Mouse (Mus musculus): ENCODE data around the gene Cyba.
A peak's percentile ranks its signal among the peaks of the same experiment; 100 is the strongest.

Cyba gene

GRCm38 (mm10) chr8:122421376-122422070 is 11.2 kb downstream of the Cyba start, which contains the start of gene Il17c:
TSS of gene Il17c (plus strand) at chr8:122422020.
- peak in 1 of 2 experiments; percentile 44 for DNase-seq

DNA sequence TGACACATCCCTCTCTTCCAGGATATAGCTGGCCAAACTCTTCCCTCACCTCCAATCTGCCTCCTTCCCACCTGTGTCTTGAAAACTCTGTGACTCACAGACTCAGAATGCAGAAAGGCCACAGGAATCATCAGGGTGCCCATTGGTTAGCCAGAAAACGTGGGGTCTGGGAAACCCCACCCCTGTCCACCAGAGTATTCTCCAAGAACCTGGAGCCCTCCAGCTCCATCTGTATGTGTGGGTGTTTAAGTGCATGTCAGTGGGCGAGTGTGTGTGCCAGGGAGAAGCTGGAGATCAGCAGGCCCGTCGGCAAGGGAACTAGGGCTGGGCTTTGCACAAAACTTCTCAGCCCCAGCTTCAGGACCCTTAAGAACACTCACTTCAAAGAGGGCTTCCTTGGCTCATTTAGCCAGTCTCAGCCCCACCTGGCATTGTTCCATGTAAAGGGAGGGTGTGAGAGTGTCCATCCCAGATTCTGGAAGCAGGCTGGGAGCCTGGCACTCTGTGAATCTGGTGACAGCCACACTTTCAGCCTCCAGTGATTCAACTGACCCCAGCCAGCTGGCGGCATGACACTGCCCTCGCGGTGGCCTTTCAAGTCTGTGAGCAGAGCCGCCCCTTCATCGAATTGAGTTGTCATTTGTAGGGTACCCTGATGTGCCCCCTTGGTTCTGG is 12.7 kb downstream of the Cyba start:
- peak in 1 of 2 experiments; percentile 32 for DNase-seq

- DNase-seq: no peak
These were observed 17.2 kb downstream of the Cyba start for GRCm38 (mm10) chr8:122415554-122415953.

- no peak for DNase-seq
These were observed 18.4 kb downstream of the Cyba start for GRCm38 (mm10) chr8:122414311-122414710.

DNA sequence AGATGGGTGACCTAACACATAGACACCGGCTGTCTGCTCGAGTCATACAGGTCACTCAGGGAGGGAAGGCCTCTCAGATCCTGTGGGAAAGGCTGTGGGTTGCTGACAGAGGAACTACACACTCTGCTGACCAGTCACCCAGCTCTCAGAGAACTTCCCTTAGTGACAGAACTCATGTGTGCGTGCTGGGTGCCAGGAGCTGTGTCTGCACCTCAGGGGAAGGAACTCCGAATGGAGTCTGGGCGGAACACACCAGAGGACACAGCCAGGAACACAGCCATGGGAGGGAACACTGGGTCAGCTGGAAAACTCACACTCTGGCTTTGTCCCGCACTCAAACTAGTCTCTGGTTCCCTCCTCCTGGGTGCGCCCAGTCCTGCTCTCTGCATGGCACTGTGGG is 25.1 kb downstream of the Cyba start:
- no peak for DNase-seq

DNA sequence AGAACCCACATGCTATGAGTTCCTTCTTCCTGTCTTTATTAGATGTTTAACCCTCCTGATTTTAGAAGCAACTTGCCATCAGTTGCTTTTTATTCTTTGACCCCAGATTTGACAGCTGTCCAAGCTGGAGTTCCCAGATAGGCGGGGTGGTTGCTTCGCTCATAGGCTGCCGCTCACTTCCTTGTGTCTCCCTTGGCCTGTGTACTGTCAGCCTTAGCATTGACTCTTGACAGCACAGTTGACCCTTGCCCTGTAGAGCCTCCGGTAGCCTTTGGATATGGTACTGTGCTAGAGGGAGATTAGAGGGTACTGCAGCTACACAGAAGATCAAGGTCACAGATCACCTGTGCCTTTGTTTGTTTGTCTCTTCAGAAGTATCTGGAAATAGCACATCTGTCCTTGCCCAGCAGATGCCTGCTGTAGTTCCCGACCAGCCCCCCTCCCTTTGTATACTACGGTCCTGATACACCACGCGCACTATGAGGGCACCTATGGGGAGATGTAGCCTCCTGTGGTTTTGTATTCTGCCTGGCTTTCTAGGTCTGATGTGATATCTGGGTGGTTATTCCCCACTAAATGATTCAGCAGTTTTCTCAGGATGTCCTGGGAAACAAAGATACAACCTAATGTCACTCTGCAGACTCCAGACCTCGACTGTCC is 27.5 kb downstream of the Cyba start:
- DNase-seq: no peak

GRCm38 (mm10) chr8:122398186-122398585 is 34.5 kb downstream of the Cyba start:
- DNase-seq: no peak

DNA sequence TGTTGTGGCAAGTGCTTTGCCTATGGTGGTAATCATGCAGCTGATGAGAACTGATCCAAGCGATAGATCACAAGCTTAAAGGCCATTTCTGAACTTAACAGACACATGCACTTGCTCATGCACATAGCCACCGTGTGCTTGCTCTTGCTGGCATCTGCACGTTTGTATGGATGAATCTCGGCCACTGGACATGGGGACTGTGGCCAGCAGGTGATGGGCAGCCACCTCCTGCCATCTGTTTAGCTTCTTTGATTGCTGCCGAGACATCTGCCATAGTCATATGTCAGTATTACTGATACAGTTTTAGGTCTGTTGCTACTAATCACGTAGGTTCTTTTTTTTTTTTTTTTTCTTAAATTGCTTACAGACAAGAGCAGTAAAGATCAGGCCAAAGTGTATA is 37.4 kb downstream of the Cyba start:
- peak; percentile 45 to 54 for DNase-seq

DNA sequence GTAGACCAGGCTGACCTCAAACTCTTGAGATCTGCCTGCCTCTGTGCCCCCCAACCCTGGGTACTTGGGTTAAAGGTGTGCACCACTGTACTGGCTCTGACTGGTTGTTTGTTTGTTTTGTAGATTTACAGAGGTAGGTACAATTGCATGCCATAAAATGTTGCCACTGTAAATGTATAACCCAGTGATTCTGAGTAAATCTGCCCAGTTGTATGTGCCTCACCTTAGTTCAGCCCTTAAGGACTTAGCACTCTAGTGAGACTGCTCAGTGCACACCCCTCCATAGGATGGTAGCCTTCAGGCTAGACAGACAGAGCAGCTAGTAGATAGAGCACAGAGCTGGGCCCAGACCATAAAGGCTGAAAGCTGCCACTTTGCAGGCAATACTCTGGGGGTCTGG is 39.0 kb downstream of the Cyba start:
- DNase-seq: no peak

GRCm38 (mm10) chr8:122390758-122391157 is 42.0 kb downstream of the Cyba start:
- DNase-seq: no peak

DNA sequence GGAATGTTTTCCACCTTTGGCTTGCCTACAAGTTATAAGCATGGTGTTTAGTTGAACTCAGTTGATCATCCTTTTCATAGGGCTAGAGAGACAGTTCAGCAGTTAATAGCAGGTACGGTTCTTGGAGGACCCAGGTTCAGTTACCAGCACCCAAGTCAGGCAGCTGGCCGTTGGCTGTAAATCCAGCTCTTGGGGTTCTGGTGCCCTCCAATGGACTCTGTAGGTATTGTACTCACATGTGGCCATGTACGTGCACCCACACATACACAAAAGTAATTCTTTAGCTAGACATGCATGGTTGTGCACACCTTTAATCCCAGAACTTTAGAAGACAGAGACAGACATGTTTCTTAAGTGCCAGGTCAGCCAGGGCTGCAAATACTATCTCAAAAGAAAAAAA is 43.4 kb downstream of the Cyba start:
- no peak for DNase-seq

GRCm38 (mm10) chr8:122383039-122383438 is 49.7 kb downstream of the Cyba start:
- DNase-seq: no peak

DNA sequence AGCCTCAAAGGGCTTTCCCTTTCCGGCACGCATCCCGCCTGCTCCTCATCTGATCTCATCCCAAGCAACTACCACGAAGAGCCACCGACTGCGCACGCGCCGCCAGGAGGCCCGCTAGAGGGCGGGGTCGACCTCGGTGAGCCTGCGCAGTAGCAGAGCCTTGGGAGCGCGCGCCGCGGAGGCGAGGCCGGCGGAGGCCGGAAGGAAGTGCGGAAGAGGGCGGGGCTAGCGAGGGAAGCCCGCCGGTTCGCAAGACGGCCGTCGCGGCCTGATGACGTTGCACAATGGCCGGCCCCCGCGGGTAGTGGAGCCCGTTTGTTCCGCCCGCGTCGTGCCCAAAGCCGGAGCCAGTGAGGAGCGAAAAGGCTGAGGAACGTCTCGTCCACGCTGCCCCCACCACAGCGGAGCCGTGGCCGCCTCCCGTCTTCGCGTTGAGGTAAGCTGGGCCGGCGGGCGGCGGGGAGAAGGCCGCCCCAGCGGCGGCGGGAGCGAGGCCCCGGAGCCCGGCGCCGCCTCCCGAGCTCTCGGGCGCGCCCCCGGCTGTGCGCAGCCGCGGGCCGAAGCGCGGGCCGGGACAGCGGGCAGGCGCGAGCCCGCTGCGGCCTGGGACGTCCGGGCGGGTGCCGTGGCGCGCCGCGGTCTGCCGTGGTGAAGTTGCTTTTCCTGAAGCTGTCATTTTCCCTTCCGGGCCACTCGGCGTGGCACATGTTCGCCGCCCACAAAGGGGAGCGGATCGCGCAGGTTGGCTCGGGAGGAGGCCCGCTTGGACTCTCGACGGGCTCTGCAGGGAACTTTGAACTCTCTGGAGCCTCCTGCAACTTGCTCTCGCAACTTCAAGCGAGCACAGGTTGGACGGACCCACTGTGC is 56.1 kb downstream of the Cyba start, which contains the start of gene Zc3h18:
Gene Zc3h18, plus strand, starts transcription at position 245 of the 867 bp plus-strand sequence.
- DNase-seq: peak; percentile 99 to 100

DNA sequence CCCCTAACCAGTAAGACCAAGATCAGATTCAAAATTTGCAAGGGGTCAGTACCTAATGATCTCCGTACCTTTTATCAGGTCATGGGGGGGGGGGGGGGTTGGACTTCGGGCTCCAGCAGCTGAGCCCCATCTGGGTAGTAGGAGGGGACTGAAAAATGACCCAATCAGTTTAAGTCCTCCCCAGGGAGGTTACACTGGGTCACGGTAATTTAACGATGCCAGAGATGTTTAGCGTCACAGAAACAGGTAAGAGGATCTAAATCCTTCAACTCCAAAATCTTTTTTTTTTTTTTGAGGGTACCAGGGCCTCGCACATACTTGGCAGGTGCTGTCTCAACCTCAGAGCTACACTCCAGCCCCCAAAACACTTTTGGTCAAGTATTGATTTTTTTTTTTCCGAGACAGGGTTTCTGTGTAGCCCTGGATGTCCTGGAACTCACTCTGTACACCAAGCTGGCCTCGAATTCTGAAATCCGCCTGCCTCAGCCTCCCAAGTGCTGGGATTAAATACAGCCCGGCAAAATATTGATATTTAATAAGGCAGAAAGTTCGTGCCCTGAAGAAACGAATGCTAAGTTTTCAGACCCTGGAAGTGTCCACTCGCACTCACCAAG is 56.9 kb downstream of the Cyba start:
- DNase-seq: no peak

GRCm38 (mm10) chr8:122375320-122375719 is 57.4 kb downstream of the Cyba start:
- DNase-seq: no peak
